Mouse (Mus musculus): ENCODE data around the gene Tmprss13. TPM values are rescaled to one million over a fixed set of nuclear protein-coding genes. Genes with fewer than 3 reads are reported as not detected.

The Tmprss13 gene
- total and polyA plus RNA-seq, 2 experiments from 2014 or later: 0.05 TPM; not detected in 1

GRCm38 (mm10) chr9:45355192-45355591 lies 36.3 kb downstream of the Tmprss13 start:
- no peak overlapping the region for H3K4me3 ChIP-seq (ENCODE audit: low read depth, low read length)
- DNase-seq (ENCODE audit: low spot score): no peak
- H3K4me2 ChIP-seq (ENCODE audit: low read depth, low read length, poor library complexity, severe bottlenecking): no peak overlapping the region
- no peaks in the 10 kb centered on the region for H3K9me3 ChIP-seq (ENCODE audit: low read length)
- no peaks in the 10 kb centered on the region for H3K36me3 ChIP-seq (ENCODE audit: insufficient read depth, low read length)
- no peaks in the 10 kb centered on the region for H3K27me3 ChIP-seq (ENCODE audit: insufficient read depth, low read length)
- no peak for ATAC-seq (ENCODE audit: low FRiP score)
- 89% methylated on average over 2 of the region's 2 CpGs for WGBS
- no peak overlapping the region for H3K27ac ChIP-seq (ENCODE audit: low read depth, low read length)
- no peaks in the 10 kb centered on the region for H3K4me1 ChIP-seq (ENCODE audit: insufficient read depth, low read length)
- H3K9ac ChIP-seq (replicated peaks; ENCODE audit: low read length, poor library complexity, severe bottlenecking): no peak overlapping the region
- TF ChIP-seq CTCF (IDR thresholded peaks at IDR 0.05): no peak

DNA sequence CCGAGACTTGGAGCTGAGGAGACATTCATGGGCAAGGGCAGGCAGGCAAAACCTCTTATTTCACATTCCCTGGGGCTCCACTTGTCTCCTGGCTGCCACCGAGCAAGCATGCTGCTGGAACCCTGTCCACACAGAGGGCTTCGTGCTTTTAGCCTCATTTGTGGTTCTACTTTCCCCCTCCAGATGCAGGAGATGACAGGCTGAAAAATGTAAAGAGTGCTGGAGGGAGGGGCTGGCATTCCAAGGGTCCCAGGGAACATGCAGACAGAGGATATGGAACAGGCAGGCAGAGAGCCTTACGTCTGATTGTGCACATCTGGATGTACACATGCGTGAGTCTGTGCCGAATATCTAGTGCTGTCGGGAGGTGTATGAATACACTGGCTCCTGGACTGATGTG lies 39.5 kb downstream of the Tmprss13 start:
- WGBS: 75% methylated on average over 7 of the region's 7 CpGs
- ATAC-seq (ENCODE audit: low FRiP score): no peak
- no peak overlapping the region for H3K4me3 ChIP-seq (ENCODE audit: low read depth, low read length)

DNA sequence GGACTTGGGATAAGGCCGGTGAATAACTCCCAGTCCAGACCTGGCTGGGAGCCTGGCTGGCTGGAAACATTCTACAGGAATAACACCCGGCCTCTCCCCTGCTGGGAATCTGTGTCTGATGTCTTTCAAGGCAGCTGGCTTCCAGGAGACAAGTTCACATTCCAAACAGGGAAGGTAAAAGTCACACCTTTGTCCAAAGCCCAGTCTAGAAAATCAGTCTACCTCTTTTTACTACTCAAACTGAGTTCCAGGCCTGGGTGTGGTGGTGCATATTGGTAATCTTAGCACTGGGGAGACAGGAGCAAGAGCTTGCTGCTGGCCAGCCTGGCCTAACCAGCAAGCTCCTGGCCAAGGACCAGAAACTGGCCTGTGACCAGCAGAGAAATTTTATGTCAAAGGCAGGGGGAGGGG lies 43.2 kb downstream of the Tmprss13 start:
- no peak for DNase-seq (ENCODE audit: low spot score)

More for the DNA sequence above, 39.5 kb downstream of the Tmprss13 start:
- Histone ChIP-seq H3K4me1 (ENCODE audit: insufficient read depth, low read length) (no peaks in the 10 kb centered on the region), H3K9ac (replicated peaks; ENCODE audit: low read length, poor library complexity, severe bottlenecking) (no peak overlapping the region), H3K9me3 (ENCODE audit: low read length) (no peaks in the 10 kb centered on the region), H3K4me2 (ENCODE audit: low read depth, low read length, poor library complexity, severe bottlenecking) (no peak overlapping the region), H3K36me3 (ENCODE audit: insufficient read depth, low read length) (no peaks in the 10 kb centered on the region), H3K27ac (ENCODE audit: low read depth, low read length) (no peak overlapping the region), H3K27me3 (ENCODE audit: insufficient read depth, low read length) (no peaks in the 10 kb centered on the region)
- TF ChIP-seq CTCF (IDR thresholded peaks at IDR 0.05): no peak
- no peak for DNase-seq (ENCODE audit: low spot score)

DNA sequence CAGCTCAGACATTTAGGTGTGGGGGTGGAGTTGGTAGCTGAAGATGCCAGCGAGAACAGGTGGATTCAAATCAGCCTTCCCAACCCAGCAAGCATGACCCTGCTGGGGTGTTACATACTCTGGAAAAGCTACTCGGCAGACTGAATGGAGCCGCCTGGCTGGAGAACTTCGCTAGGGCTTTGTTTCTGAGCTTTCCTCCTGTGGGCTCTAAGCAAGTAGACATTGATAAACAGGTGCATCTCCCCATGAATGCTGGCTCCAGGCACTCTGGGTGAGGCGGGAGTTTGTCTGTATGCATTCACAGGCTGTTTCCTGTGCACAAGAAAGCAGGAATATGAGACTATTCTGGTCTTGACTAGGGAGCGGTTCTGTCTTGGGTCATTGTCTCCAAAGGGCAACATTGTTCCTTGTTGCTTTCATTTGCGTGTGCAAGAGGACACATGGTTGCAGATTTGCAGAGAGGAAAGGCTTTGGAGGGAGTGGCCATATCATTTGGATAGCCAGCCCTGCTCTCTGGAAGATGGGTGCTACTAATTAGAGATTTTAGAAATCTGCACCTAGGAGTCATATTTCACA lies 44.8 kb downstream of the Tmprss13 start:
- peak; percentile 46 for DNase-seq (ENCODE audit: low spot score)
- WGBS: 48% methylated on average over 7 of the region's 7 CpGs

More for the DNA sequence above, 43.2 kb downstream of the Tmprss13 start:
- H3K27ac ChIP-seq (ENCODE audit: low read depth, low read length): no peak overlapping the region
- no peak for ATAC-seq (ENCODE audit: low FRiP score)
- no peaks in the 10 kb centered on the region for H3K9me3 ChIP-seq (ENCODE audit: low read length)
- WGBS: 48% methylated on average over 2 of the region's 2 CpGs
- TF ChIP-seq CTCF (IDR thresholded peaks at IDR 0.05): no peak
- no peak overlapping the region for H3K9ac ChIP-seq (replicated peaks; ENCODE audit: low read length, poor library complexity, severe bottlenecking)
- H3K4me1 ChIP-seq (ENCODE audit: insufficient read depth, low read length): no peaks in the 10 kb centered on the region
- no peaks in the 10 kb centered on the region for H3K36me3 ChIP-seq (ENCODE audit: insufficient read depth, low read length)
- H3K27me3 ChIP-seq (ENCODE audit: insufficient read depth, low read length): no peaks in the 10 kb centered on the region
- H3K4me3 ChIP-seq (ENCODE audit: low read depth, low read length): no peak overlapping the region
- no peak overlapping the region for H3K4me2 ChIP-seq (ENCODE audit: low read depth, low read length, poor library complexity, severe bottlenecking)

GRCm38 (mm10) chr9:45367716-45368115 lies 48.8 kb downstream of the Tmprss13 start:
- no peak overlapping the region for H3K9ac ChIP-seq (replicated peaks; ENCODE audit: low read length, poor library complexity, severe bottlenecking)
- no peaks in the 10 kb centered on the region for H3K36me3 ChIP-seq (ENCODE audit: insufficient read depth, low read length)
- 74% methylated on average over 8 of the region's 8 CpGs for WGBS
- TF ChIP-seq CTCF (IDR thresholded peaks at IDR 0.05): no peak
- H3K9me3 ChIP-seq (ENCODE audit: low read length): no peaks in the 10 kb centered on the region
- ATAC-seq (ENCODE audit: low FRiP score) (no peak), DNase-seq (ENCODE audit: low spot score) (no peak)
- no peak overlapping the region for H3K4me3 ChIP-seq (ENCODE audit: low read depth, low read length)
- H3K4me2 ChIP-seq (ENCODE audit: low read depth, low read length, poor library complexity, severe bottlenecking): no peak overlapping the region
- no peaks in the 10 kb centered on the region for H3K27me3 ChIP-seq (ENCODE audit: insufficient read depth, low read length)
- H3K27ac ChIP-seq (ENCODE audit: low read depth, low read length): no peak overlapping the region
- peaks cover 7% of the 10 kb centered on the region for H3K4me1 ChIP-seq (ENCODE audit: insufficient read depth, low read length)

More for the DNA sequence above, 44.8 kb downstream of the Tmprss13 start:
- Histone ChIP-seq H3K27ac (ENCODE audit: low read depth, low read length) (no peak overlapping the region), H3K4me2 (ENCODE audit: low read depth, low read length, poor library complexity, severe bottlenecking) (no peak overlapping the region), H3K4me1 (ENCODE audit: insufficient read depth, low read length) (no peaks in the 10 kb centered on the region), H3K36me3 (ENCODE audit: insufficient read depth, low read length) (no peaks in the 10 kb centered on the region), H3K9ac (replicated peaks; ENCODE audit: low read length, poor library complexity, severe bottlenecking) (no peak overlapping the region), H3K4me3 (ENCODE audit: low read depth, low read length) (no peak overlapping the region), H3K27me3 (ENCODE audit: insufficient read depth, low read length) (no peaks in the 10 kb centered on the region), H3K9me3 (ENCODE audit: low read length) (no peaks in the 10 kb centered on the region)
- no peak for TF ChIP-seq CTCF (IDR thresholded peaks at IDR 0.05)
- ATAC-seq (ENCODE audit: low FRiP score): no peak

DNA sequence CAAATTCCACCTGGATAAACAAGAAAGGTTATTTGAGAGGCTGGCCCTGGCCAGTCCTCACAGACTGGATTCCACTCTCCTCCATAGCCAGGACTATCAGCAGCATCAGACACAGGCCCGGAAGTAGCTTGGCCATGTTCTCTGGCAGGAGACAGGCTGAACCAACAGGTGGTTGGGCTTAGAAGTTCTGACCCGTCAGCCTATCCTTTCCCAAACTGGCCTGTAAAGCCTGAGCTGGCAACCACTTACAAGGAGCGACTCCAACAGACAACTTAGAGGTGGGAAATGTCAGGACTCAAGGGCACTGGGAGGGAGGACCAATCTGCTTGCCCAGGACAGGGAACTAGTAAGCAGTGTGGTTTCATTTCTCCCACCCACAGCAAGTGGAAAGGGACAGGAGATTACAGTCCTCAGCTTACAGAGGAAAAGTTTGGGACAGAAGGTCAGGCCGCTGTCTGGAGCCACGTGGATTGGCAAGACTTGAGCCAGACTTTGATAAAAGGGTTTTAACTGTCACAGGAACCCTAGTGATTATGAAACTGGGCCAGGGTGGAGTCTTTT lies 49.5 kb downstream of the Tmprss13 start:
- no peaks in the 10 kb centered on the region for H3K9me3 ChIP-seq (ENCODE audit: low read length)
- H3K9ac ChIP-seq (replicated peaks; ENCODE audit: low read length, poor library complexity, severe bottlenecking): no peak overlapping the region
- DNase-seq (ENCODE audit: low spot score) (no peak), ATAC-seq (ENCODE audit: low FRiP score) (no peak)
- H3K4me3 ChIP-seq (ENCODE audit: low read depth, low read length): no peak overlapping the region
- no peaks in the 10 kb centered on the region for H3K36me3 ChIP-seq (ENCODE audit: insufficient read depth, low read length)
- WGBS: 77% methylated on average over 5 of the region's 5 CpGs
- no peak overlapping the region for H3K4me2 ChIP-seq (ENCODE audit: low read depth, low read length, poor library complexity, severe bottlenecking)
- no peak for TF ChIP-seq CTCF (IDR thresholded peaks at IDR 0.05)
- no peaks in the 10 kb centered on the region for H3K27me3 ChIP-seq (ENCODE audit: insufficient read depth, low read length)
- H3K27ac ChIP-seq (ENCODE audit: low read depth, low read length): no peak overlapping the region
- H3K4me1 ChIP-seq (ENCODE audit: insufficient read depth, low read length): peaks cover 7% of the 10 kb centered on the region
